Mouse (Mus musculus): ENCODE results near the gene Tas2r114. TPM values are rescaled to one million over a fixed set of nuclear protein-coding genes. Genes with fewer than 3 reads are reported as not detected.

Tas2r114 gene
- total RNA-seq (2023): not detected

DNA sequence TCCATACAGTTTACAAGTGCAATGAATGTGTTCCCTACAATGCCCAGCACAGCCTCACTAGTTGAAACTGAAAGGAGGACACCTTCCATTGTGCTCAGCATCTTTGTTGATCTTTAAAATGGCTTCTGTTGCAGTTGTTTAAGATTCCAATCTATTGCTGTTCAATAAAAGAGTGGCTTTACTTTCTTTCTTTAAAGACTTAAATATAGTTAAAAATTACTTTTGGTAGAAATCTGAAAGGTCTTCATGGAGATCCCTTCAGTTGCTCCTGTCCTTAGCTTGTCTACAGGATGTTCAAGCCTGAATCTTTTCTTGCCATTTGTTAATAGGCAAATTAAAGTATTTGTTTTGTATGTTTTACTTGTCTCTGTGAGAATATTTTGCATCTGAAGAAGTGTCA, at the start of gene Tas2r114:
Gene Tas2r114, minus strand, starts transcription at position 101 of the 400 bp plus-strand sequence.

DNA sequence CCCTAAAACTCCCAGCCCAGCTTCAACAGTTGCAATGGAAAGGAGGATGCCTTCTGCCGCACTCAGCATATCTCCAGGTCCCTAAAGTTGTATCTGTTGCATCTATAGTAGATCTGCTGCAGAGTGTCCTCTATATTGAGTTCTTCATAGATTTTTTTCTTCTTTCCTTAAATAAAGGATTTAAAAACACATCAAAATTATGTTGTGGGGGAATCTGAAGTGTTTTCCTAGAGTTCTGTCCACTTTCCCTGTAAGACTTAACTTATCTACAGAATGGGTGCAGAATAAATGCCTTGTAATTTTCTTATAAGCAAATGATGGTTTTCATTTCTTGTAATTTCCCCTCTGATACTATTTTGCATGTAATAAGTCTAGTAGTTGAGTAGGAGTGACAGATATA, 2.5 kb downstream of the Tas2r114 start, which contains the start of gene Tas2r105:
Gene Tas2r105, minus strand, starts transcription at position 101 of the 400 bp plus-strand sequence.

DNA sequence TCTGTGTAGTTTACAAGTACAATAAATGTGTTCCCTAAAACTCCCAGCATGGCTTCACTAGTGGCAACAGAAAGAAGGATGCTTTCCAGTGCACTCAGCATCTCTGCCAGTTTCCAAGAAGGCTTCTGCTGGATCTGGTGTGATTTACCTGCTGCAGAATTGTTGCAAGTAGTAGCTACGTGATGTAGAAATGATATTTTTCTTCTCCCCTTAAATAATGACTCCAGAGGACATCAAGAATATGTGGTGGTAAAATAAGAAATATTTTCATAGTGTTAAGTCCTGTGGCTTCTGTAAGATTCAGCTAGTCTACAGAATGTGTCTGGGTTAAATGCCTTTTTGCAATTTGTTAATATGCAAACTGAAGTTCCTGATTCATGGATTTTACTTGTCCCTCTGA, 4.2 kb downstream of the Tas2r114 start, which contains the start of gene Tas2r104:
Gene Tas2r104, minus strand, starts transcription at position 101 of the 400 bp plus-strand sequence.

GRCm38 (mm10) chr6:131678786-131679185, 11.1 kb downstream of the Tas2r114 start, which contains the start of gene Tas2r106:
TSS of gene Tas2r106 (minus strand) at chr6:131678886.

DNA sequence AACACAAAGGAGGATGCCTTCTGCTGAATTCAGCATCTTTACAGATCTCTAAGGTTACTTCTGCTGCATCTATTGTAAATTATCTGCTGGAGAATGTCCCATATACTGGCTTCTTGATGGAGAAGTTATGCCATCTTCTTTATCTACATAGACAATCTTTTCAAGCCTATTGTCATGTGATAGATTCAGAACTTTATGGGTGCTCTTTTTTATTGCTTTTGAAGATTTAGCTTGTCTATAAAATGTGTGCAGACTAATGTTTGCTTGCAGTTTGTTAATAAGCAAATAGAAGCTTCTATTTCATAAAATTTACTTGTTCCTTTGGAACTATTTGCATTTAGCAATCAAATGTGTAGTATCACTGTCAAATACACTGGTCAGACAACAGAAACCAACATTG, 29.8 kb downstream of the Tas2r114 start, which contains the start of gene Tas2r107:
Gene Tas2r107, minus strand, starts transcription at position 101 of the 400 bp plus-strand sequence.

Other genes with a start within 250 kb of the Tas2r114 start
- not detected for gene 5430401F13Rik, start 203.7 kb downstream of the Tas2r114 start, total RNA-seq (2023)
- gene Gm6619, start 203.7 kb downstream of the Tas2r114 start, total RNA-seq (2023): not detected
- not detected for gene Tas2r130, start 59.2 kb downstream of the Tas2r114 start, total RNA-seq (2023)
- not detected for gene Tas2r107, start 29.9 kb downstream of the Tas2r114 start, total RNA-seq (2023)
- not detected for gene Tas2r106, start 11.2 kb downstream of the Tas2r114 start, total RNA-seq (2023)
- gene Tas2r104, start 4.3 kb downstream of the Tas2r114 start, total RNA-seq (2023): not detected
- not detected for gene Tas2r105, start 2.6 kb downstream of the Tas2r114 start, total RNA-seq (2023)